Mouse (Mus musculus) embryo, embryonic 10 days (tissue): ENCODE results near the gene Nsun3.
"Not testable (repeated sequence)": the region's sequence is repeated elsewhere in the genome, so short reads cannot be mapped to it uniquely, and the experiment has no call there.

Experiments used
- DNase-seq: peaks from one replicate; pipeline ENCODE4 v3.0.0-alpha.2; 2015; ENCODE audit warnings: low spot score

The Nsun3 gene

GRCm38 (mm10) chr16:62753079-62753478, 33.5 kb downstream of the Nsun3 start:
- no peak for DNase-seq

- no peak for DNase-seq
Observed at GRCm38 (mm10) chr16:62745875-62746274, 40.7 kb downstream of the Nsun3 start.

- DNase-seq: no peak
Observed at GRCm38 (mm10) chr16:62734359-62734758, 52.3 kb downstream of the Nsun3 start.

- DNase-seq: no peak
Observed at GRCm38 (mm10) chr16:62730291-62730690, 56.3 kb downstream of the Nsun3 start.

- no peak for DNase-seq
Observed at GRCm38 (mm10) chr16:62729846-62730245, 56.8 kb downstream of the Nsun3 start.

- not testable (repeated sequence) for DNase-seq
Observed at GRCm38 (mm10) chr16:62718255-62718654, 68.4 kb downstream of the Nsun3 start.

GRCm38 (mm10) chr16:62690436-62690835, 96.2 kb downstream of the Nsun3 start:
- no peak for DNase-seq

GRCm38 (mm10) chr16:62686073-62686472, 100.5 kb downstream of the Nsun3 start:
- DNase-seq: no peak

GRCm38 (mm10) chr16:62685494-62685893, 101.1 kb downstream of the Nsun3 start:
- DNase-seq: no peak
